Mouse (Mus musculus) layer of hippocampus, postnatal 36 days (tissue): ENCODE measurements at regions not wholly inside any gene's neighbourhood (a gene's known extent, or its start where the extent isn't known, plus 50 kb on each side); places are given as distances from the start of the nearest gene placed in this dataset.

ENCODE experiments used
- DNase-seq, 2 experiments: peaks; one replicate each; pipeline ENCODE4 v3.0.0; 2022

DNA sequence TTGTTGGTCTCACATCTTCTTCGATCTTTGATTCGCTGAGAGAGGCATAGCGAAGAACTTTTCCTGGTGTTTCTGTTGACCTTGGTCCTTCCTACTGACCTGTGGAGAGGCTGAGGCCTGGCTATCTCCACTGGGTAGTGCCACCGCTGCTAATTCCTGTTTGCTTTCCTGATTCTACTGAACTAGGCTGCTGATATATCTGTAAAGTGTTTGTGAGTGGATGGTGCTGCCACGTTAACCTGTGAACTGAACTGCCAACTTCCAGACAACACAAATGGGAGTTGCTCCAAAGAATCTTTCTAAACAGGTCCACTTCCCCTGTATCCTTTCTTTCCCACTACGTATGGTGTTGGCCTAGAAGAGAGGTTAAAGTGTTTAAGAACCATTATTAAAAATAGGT, 78.0 kb upstream of the Akt3 start:
- no peak for DNase-seq

DNA sequence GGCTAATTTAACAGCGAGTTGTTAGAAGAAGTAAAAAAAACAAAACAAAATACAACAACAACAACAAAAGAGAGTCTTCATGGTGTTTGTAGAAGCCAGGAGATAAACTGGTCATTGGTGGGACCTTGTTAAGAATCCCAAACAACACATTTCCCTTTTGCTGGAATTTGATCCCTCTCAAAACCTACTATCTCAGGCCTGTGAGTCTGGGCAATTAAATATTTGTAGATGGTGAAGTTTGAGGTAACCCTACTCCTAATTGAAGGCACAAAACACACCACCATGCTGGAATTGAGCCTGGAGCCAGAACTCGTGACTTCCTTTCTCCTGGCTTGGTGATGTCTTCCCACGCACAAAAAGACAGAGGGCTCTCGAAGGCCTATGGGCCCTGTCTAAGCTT, 65.4 kb upstream of the Akt3 start:
- no peak for DNase-seq

DNA sequence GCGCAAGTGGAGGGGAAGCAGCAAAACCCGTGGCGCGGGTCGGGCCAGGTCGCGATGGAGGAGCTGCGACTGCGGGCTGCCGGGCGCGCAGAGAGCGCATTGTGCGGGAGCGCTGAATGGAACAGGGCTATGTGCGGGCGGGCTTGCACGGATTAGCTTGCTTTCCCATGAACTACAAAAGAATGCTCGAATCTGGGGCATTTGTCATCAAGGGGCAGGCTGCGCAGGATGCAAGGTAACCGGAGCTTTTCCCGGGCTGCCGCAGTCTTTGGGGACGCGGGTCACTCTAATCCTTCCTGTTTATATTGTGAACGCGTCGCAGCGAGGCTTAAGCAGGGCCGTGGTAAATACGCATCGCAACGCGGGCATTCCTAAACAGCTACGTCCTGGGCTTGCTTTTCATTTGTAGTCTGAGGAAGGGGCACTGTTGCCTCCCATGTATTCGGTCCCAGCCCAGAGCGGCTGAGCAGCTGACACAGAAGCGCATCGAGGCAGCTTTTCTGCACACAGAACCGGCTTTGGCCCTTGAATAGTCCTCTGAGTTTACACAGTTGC, 64.8 kb upstream of the Akt3 start:
- peak; percentile 27 to 38 for DNase-seq

DNA sequence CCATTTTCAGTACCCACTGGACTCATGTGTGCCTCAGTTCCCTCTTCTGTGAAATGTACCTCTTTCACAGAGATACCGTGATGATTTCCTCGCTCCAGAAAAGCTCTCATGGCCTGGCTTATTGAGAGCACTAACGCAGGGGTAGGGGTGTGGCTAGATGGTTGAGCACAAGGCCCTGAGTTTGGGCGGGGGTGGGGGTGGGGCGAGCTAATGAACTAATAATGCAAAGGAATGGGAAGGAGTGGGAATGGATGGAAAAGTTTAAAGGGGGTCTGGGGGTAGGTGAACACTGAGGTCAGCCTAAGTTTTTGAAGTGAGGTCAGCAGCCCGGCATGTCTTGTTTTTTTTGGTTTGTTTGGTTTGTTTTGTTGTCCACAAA, 64.3 kb upstream of the Akt3 start:
- DNase-seq, result no peak

DNA sequence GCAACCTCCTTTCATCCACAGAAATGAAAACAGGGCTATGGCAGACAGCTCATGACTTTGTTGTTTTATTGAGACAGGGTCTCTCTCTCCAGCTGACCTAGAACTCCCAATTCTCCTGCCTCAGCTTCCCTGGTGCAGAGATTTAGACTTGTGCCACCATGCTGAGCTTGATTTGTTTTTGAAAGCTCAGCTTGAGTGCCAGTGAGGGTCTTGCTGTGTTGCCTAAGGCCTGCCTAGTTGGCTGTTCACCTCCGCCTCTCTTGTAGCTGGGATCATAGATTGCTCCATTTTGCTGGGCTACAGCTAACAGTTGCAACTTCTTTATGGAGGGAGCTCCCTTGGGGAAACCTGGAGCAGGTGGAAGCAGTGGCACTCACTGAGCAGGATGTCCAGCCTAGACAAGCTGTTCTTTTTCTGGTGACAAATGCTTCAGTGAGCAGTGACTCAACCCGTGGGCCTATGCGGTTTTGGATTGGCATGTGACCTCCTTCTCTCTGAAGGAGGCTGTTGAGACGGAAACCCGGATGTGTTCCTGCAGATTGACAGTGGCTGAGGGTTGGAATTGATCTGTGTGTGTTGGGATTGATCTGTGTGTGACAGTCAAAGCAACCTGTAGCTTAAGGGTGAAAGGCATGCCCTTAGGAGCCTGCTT, 63.8 kb upstream of the Akt3 start:
- DNase-seq, result no peak

DNA sequence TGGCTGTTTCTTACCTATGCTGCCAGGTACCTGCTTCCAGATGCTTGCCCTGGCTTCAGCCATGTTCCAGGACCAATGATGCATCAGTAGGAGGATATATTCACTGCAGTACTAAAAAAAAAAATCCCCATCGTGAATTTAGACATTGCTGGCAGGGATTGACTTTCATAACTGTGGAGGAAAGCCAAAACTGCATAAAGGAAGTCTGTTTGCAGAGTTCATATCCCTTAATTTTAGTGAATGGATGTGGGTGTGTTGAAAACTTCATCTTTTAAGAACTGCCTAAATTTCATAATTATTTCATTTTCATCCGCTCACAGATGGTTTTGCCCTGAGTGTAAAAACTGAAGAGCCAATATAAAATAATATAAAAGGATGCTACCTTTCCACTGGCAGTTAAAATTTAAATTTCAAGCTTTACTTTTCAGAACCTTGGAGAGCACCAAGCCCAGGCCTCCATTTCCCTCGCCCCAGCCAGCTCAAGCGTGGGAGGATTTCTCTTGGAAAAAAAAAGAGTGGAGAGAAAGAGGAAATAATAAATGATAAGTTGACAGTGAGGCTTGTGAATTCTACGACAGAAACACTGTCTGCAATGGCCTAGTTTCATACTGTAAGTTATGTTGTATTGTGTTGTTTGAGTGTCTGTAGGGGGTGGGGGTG, 50.3 kb upstream of the Akt3 start:
- peak in 1 of 2 experiments; percentile 6 for DNase-seq
